Mouse (Mus musculus): Measurements from ENCODE around the gene Senp1. TPM values are rescaled to one million over a fixed set of nuclear protein-coding genes. Genes with fewer than 3 reads are reported as not detected.
A peak's percentile ranks its signal among the peaks of the same experiment; 100 is the strongest.

The Senp1 gene
- polyA plus RNA-seq, 1 experiment from 2014 or later, result 24.9 TPM

- no peaks in the 10 kb centered on the region for H3K9me3 ChIP-seq (replicated peaks; ENCODE audit: control insufficient read depth, low read length)
- peaks cover 38% of the 10 kb centered on the region for H3K4me1 ChIP-seq (ENCODE audit: control insufficient read depth, insufficient read depth, low read length)
- under 1% methylated on average over 42 of the region's 42 CpGs for WGBS
- H3K27me3 ChIP-seq (ENCODE audit: control insufficient read depth, insufficient read depth, low read length), result peaks cover 74% of the 10 kb centered on the region
- peak overlapping the region; percentile 36 for H3K4me3 ChIP-seq (replicated peaks; ENCODE audit: low read length)
- no peak overlapping the region for H3K27ac ChIP-seq (ENCODE audit: low read length)
- H3K36me3 ChIP-seq (ENCODE audit: control insufficient read depth, insufficient read depth, low read length), result no peaks in the 10 kb centered on the region
- peak overlapping the region; percentile 54 for H3K4me2 ChIP-seq (ENCODE audit: low read depth, low read length)
- H3K9ac ChIP-seq (ENCODE audit: low read length), result no peak overlapping the region; the same call in 1 of the 2 replicates
- ATAC-seq (ENCODE audit: insufficient read depth, low FRiP score), result no peak
Observed at GRCm38 (mm10) chr15:98002113-98002990, 91.2 kb downstream of the Senp1 start.

GRCm38 (mm10) chr15:98001321-98002112 is 92.0 kb downstream of the Senp1 start:
- H3K27me3 ChIP-seq (ENCODE audit: control insufficient read depth, insufficient read depth, low read length), result peaks cover 74% of the 10 kb centered on the region
- ATAC-seq (ENCODE audit: insufficient read depth, low FRiP score), result no peak
- peak overlapping the region; percentile 54 for H3K4me2 ChIP-seq (ENCODE audit: low read depth, low read length)
- peaks cover 44% of the 10 kb centered on the region for H3K4me1 ChIP-seq (ENCODE audit: control insufficient read depth, insufficient read depth, low read length)
- peak overlapping the region; percentile 36 for H3K4me3 ChIP-seq (replicated peaks; ENCODE audit: low read length)
- no peaks in the 10 kb centered on the region for H3K9me3 ChIP-seq (replicated peaks; ENCODE audit: control insufficient read depth, low read length)
- 2% methylated on average over 37 of the region's 37 CpGs for WGBS
- H3K36me3 ChIP-seq (ENCODE audit: control insufficient read depth, insufficient read depth, low read length), result no peaks in the 10 kb centered on the region
- H3K27ac ChIP-seq (ENCODE audit: low read length), result no peak overlapping the region
- H3K9ac ChIP-seq (ENCODE audit: low read length), result no peak overlapping the region; the same call in 1 of the 2 replicates

- WGBS, result 26% methylated on average over 7 of the region's 7 CpGs
- Histone ChIP-seq H3K9me3 (replicated peaks; ENCODE audit: control insufficient read depth, low read length) (no peaks in the 10 kb centered on the region), H3K4me3 (replicated peaks; ENCODE audit: low read length) (no peak overlapping the region), H3K27me3 (ENCODE audit: control insufficient read depth, insufficient read depth, low read length) (peaks cover 62% of the 10 kb centered on the region), H3K9ac (ENCODE audit: low read length) (no peak overlapping the region), H3K4me2 (ENCODE audit: low read depth, low read length) (no peak overlapping the region), H3K36me3 (ENCODE audit: control insufficient read depth, insufficient read depth, low read length) (no peaks in the 10 kb centered on the region), H3K27ac (ENCODE audit: low read length) (no peak overlapping the region), H3K4me1 (ENCODE audit: control insufficient read depth, insufficient read depth, low read length) (peaks cover 44% of the 10 kb centered on the region)
- ATAC-seq (ENCODE audit: insufficient read depth, low FRiP score), result no peak
Observed at GRCm38 (mm10) chr15:97999991-98000390, 93.6 kb downstream of the Senp1 start.

GRCm38 (mm10) chr15:97999546-97999945 is 94.0 kb downstream of the Senp1 start:
- Histone ChIP-seq H3K4me3 (replicated peaks; ENCODE audit: low read length) (no peak overlapping the region), H3K27ac (ENCODE audit: low read length) (no peak overlapping the region), H3K27me3 (ENCODE audit: control insufficient read depth, insufficient read depth, low read length) (peaks cover 57% of the 10 kb centered on the region), H3K36me3 (ENCODE audit: control insufficient read depth, insufficient read depth, low read length) (no peaks in the 10 kb centered on the region), H3K9ac (ENCODE audit: low read length) (no peak overlapping the region), H3K4me1 (ENCODE audit: control insufficient read depth, insufficient read depth, low read length) (peaks cover 39% of the 10 kb centered on the region), H3K9me3 (replicated peaks; ENCODE audit: control insufficient read depth, low read length) (no peaks in the 10 kb centered on the region), H3K4me2 (ENCODE audit: low read depth, low read length) (no peak overlapping the region)
- ATAC-seq (ENCODE audit: insufficient read depth, low FRiP score), result no peak
- 32% methylated on average over 13 of the region's 13 CpGs for WGBS

- Histone ChIP-seq H3K4me2 (ENCODE audit: low read depth, low read length) (no peak overlapping the region), H3K9me3 (replicated peaks; ENCODE audit: control insufficient read depth, low read length) (no peaks in the 10 kb centered on the region), H3K27ac (ENCODE audit: low read length) (no peak overlapping the region), H3K4me3 (replicated peaks; ENCODE audit: low read length) (no peak overlapping the region), H3K4me1 (ENCODE audit: control insufficient read depth, insufficient read depth, low read length) (peaks cover 27% of the 10 kb centered on the region), H3K27me3 (ENCODE audit: control insufficient read depth, insufficient read depth, low read length) (peaks cover 35% of the 10 kb centered on the region), H3K36me3 (ENCODE audit: control insufficient read depth, insufficient read depth, low read length) (no peaks in the 10 kb centered on the region), H3K9ac (ENCODE audit: low read length) (no peak overlapping the region)
- no peak for ATAC-seq (ENCODE audit: insufficient read depth, low FRiP score)
- WGBS, result 61% methylated on average over 13 of the region's 13 CpGs
Observed at GRCm38 (mm10) chr15:97996716-97997256, 96.8 kb downstream of the Senp1 start.

GRCm38 (mm10) chr15:97992712-97993286 is 100.7 kb downstream of the Senp1 start:
- H3K4me3 ChIP-seq (replicated peaks; ENCODE audit: low read length), result peak overlapping the region; percentile 33

GRCm38 (mm10) chr15:97992027-97992711 is 101.4 kb downstream of the Senp1 start:
- Histone ChIP-seq H3K27ac (ENCODE audit: low read length) (peak overlapping the region; percentile 66), H3K9me3 (replicated peaks; ENCODE audit: control insufficient read depth, low read length) (no peaks in the 10 kb centered on the region), H3K9ac (ENCODE audit: low read length) (peak overlapping the region; percentile 68), H3K27me3 (ENCODE audit: control insufficient read depth, insufficient read depth, low read length) (0 out of 2 replicates have a peak, but pooled peaks cover 3% of the 10 kb centered on the region), H3K4me3 (replicated peaks; ENCODE audit: low read length) (no peak overlapping the region), H3K4me2 (ENCODE audit: low read depth, low read length) (peak overlapping the region; percentile 61), H3K36me3 (ENCODE audit: control insufficient read depth, insufficient read depth, low read length) (no peaks in the 10 kb centered on the region), H3K4me1 (ENCODE audit: control insufficient read depth, insufficient read depth, low read length) (peaks cover 19% of the 10 kb centered on the region)
- 58% methylated on average over 13 of the region's 13 CpGs for WGBS
- ATAC-seq (ENCODE audit: insufficient read depth, low FRiP score), result no peak

More at GRCm38 (mm10) chr15:97992712-97993286, 100.7 kb downstream of the Senp1 start:
- peak overlapping the region; percentile 68 for H3K9ac ChIP-seq (ENCODE audit: low read length)
- H3K9me3 ChIP-seq (replicated peaks; ENCODE audit: control insufficient read depth, low read length), result no peaks in the 10 kb centered on the region
- 0 out of 2 replicates have a peak, but pooled peaks cover 3% of the 10 kb centered on the region for H3K27me3 ChIP-seq (ENCODE audit: control insufficient read depth, insufficient read depth, low read length)
- H3K36me3 ChIP-seq (ENCODE audit: control insufficient read depth, insufficient read depth, low read length), result no peaks in the 10 kb centered on the region
- peak overlapping the region; percentile 66 for H3K27ac ChIP-seq (ENCODE audit: low read length)
- H3K4me2 ChIP-seq (ENCODE audit: low read depth, low read length), result peak overlapping the region; percentile 61
- WGBS, result 5% methylated on average over 18 of the region's 18 CpGs
- peaks cover 19% of the 10 kb centered on the region for H3K4me1 ChIP-seq (ENCODE audit: control insufficient read depth, insufficient read depth, low read length)
- ATAC-seq (ENCODE audit: insufficient read depth, low FRiP score), result peak; percentile 95

- H3K27ac ChIP-seq (ENCODE audit: low read length), result no peak overlapping the region
- ATAC-seq (ENCODE audit: insufficient read depth, low FRiP score), result no peak
- H3K9me3 ChIP-seq (replicated peaks; ENCODE audit: control insufficient read depth, low read length), result no peaks in the 10 kb centered on the region
- H3K4me3 ChIP-seq (replicated peaks; ENCODE audit: low read length), result no peak overlapping the region
- H3K36me3 ChIP-seq (ENCODE audit: control insufficient read depth, insufficient read depth, low read length), result no peaks in the 10 kb centered on the region
- H3K27me3 ChIP-seq (ENCODE audit: control insufficient read depth, insufficient read depth, low read length), result 0 out of 2 replicates have a peak, but pooled peaks cover 3% of the 10 kb centered on the region
- no peak overlapping the region for H3K4me2 ChIP-seq (ENCODE audit: low read depth, low read length)
- WGBS, result 50% methylated on average over 12 of the region's 12 CpGs
- H3K4me1 ChIP-seq (ENCODE audit: control insufficient read depth, insufficient read depth, low read length), result peaks cover 12% of the 10 kb centered on the region
- peak overlapping the region; percentile 7; the same call in 1 of the 2 replicates for H3K9ac ChIP-seq (ENCODE audit: low read length)
Observed at GRCm38 (mm10) chr15:97991285-97991895, 102.2 kb downstream of the Senp1 start.
